ENCODE assay signal across 15 mouse cellular contexts in the genomic region with DNA sequence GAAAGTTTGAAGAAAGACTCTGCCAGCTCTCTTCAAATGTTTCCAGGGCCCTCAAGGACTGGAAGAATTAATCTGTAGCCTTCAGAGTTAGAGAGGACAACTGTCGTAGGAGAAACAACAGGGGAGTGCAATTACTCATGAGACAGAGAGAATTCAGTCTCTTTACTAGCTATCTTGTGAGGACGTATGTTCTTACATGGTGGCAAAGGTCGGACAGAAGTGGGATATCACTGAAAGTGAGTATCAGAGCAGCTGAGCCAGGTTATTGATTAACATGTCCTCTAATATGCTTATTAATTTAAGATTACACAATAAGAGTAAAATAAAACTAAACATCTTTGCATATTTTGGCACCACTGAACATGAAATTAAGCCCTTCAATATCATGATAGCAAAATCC. TPM values are rescaled to one million over a fixed set of nuclear protein-coding genes. Genes with fewer than 3 reads are reported as not detected.
"Had no signal": no experiment of that assay in that cellular context is flagged by ENCODE, and none has a peak within 500 bp of the region (broad histone marks: within the 10 kb centered on the region; RNA-seq: fewer than 3 reads in every experiment).

No protein-coding gene starts in this region.

- H3K4me2 ChIP-seq: lung, embryonic 14.5 days; midbrain, embryonic 13.5 days; midbrain, embryonic 15.5 days; neural tube, embryonic 12.5 days; stomach, embryonic 15.5 days had no signal

- H3K27me3 ChIP-seq: megakaryocyte, embryonic 14.5 days; midbrain, embryonic 13.5 days; midbrain, embryonic 15.5 days; neural tube, embryonic 12.5 days; stomach, embryonic 15.5 days had no signal

- DNase-seq: lung, adult 18-20 months; lung, embryonic 14.5 days; lung, postnatal 10 days; right cerebral cortex, postnatal 14 days; thymus, adult 2 months; thymus, postnatal 25 days; thymus, postnatal 4 days had no signal

- H3K4me1 ChIP-seq: megakaryocyte, embryonic 14.5 days; midbrain, embryonic 13.5 days; midbrain, embryonic 15.5 days; neural tube, embryonic 12.5 days; stomach, embryonic 15.5 days had no signal

- H3K9ac ChIP-seq: liver, embryonic 14.5 days; lung, embryonic 14.5 days; midbrain, embryonic 13.5 days; midbrain, embryonic 15.5 days; neural tube, embryonic 12.5 days; stomach, embryonic 15.5 days had no signal

- H3K9me3 ChIP-seq: megakaryocyte, embryonic 14.5 days; midbrain, embryonic 13.5 days; midbrain, embryonic 15.5 days; neural tube, embryonic 12.5 days; stomach, embryonic 15.5 days had no signal

- H3K36me3 ChIP-seq: midbrain, embryonic 13.5 days; midbrain, embryonic 15.5 days; neural tube, embryonic 12.5 days; stomach, embryonic 15.5 days had no signal

- H3K27ac ChIP-seq: liver, embryonic 14.5 days; macrophage; midbrain, embryonic 13.5 days; midbrain, embryonic 15.5 days; neural tube, embryonic 12.5 days; stomach, embryonic 15.5 days; stomach, postnatal 0 days had no signal

- ATAC-seq: midbrain, embryonic 13.5 days; midbrain, embryonic 15.5 days had no signal

- H3K4me3 ChIP-seq: megakaryocyte, embryonic 14.5 days; midbrain, embryonic 13.5 days; midbrain, embryonic 15.5 days; neural tube, embryonic 12.5 days; stomach, embryonic 15.5 days had no signal

RNA-seq across cellular contexts. Expression of gene Trp63, which starts 53.8 kb away (rescaled TPM):
- polyA plus RNA-seq: macrophage had no signal
